Mouse (Mus musculus): ENCODE data around the gene Hspbap1. TPM values are rescaled to one million over a fixed set of nuclear protein-coding genes. Genes with fewer than 3 reads are reported as not detected.

Gene Hspbap1
- polyA plus RNA-seq, 1 experiment from 2014 or later, result 29.9 TPM

GRCm38 (mm10) chr16:35768469-35768784 is 1.7 kb upstream of the Hspbap1 start:
- Histone ChIP-seq H3K27ac (peak overlapping the region; percentile 89), H3K36me3 (replicated peaks) (peaks cover 9% of the 10 kb centered on the region), H3K9me3 (no peaks in the 10 kb centered on the region), H3K4me3 (peak overlapping the region; percentile 94), H3K4me1 (peaks cover 42% of the 10 kb centered on the region), H3K27me3 (ENCODE audit: poor library complexity, severe bottlenecking) (no peaks in the 10 kb centered on the region; the same call in 1 of the 2 replicates)
- no peak for DNase-seq (ENCODE audit: extremely low spot score, low spot score)
- 24% methylated on average over 6 of the region's 6 CpGs for WGBS

DNA sequence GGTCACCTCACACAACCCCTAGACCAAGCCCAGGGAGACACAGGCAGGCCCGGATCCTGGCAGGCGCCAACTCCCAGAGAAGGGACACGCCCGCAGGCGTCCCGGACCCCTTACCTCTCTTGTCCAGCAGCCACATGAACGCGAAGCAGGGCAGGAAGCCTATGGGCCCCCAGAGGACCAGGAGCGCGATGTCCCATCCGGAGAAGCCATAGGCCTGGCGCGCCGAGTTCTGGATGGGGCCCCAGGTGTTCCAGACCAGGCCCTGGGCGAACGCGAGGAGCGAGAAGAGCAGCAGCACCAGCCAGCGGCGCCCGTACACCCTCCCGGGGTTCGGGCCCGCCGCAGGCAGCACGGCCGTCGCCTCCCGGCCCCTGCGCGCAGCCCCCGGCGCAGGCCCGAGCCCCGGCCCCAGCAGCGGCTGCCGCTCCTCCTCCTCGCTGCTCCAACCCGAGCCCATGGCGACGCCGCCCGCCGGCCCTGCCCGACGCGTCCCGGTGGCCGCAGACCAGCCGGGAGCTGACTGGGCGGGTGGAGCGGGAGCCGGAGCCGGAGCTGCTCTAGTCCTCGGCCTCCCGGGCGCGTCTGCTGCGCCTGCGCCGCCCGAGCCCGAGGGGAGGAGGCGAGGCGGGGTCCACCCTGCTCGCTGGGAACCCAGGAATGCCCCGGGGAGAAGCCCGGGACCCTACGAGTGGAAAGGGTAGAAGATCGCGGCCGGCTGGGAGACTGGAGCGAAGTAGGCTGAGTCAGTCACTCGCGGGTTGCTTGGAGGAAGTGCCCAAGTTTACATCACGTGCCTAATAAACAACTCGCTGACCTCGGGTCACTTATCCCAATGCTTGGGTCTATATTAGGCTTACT is 1.2 kb upstream of the Hspbap1 start, which contains the start of gene Dirc2:
TSS of gene Dirc2 (minus strand) at position 572 of the 858 bp plus-strand sequence.
- no peaks in the 10 kb centered on the region; the same call in 1 of the 2 replicates for H3K27me3 ChIP-seq (ENCODE audit: poor library complexity, severe bottlenecking)
- peaks cover 9% of the 10 kb centered on the region for H3K36me3 ChIP-seq (replicated peaks)
- peak; percentile 75 for DNase-seq (ENCODE audit: extremely low spot score, low spot score)
- H3K9me3 ChIP-seq, result no peaks in the 10 kb centered on the region
- peak within 1 kb of the TSS; percentile 94 for H3K4me3 ChIP-seq
- H3K4me1 ChIP-seq, result peaks cover 42% of the 10 kb centered on the region
- WGBS, result under 1% methylated on average over 77 of the region's 78 CpGs
- H3K27ac ChIP-seq, result peak within 1 kb of the TSS; percentile 89

DNA sequence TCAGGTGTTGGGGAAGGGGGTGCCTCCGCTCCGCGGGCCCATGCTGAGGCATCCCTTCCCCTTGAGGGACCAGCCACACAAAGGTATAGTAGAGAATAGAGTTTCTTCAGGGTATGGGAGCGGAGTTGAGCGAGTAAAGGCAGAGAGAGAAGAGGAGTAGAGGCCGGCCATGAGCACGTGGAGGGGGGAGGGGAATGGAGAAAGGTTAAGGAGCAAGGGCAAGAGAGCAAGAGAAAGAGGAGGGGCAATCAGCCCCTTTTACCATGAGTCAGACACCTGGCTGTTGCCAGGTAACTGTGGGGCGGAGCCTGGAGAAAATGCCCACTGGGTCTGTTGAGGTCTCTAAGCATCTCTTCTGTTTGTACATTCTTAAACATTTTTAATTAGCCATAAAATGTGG is 966 bp downstream of the Hspbap1 start:
- no peak for DNase-seq (ENCODE audit: extremely low spot score, low spot score)
- 12% methylated on average over 8 of the region's 8 CpGs for WGBS

GRCm38 (mm10) chr16:35771606-35772005 is 1.4 kb downstream of the Hspbap1 start:
- Histone ChIP-seq H3K9me3 (no peaks in the 10 kb centered on the region), H3K27me3 (ENCODE audit: poor library complexity, severe bottlenecking) (no peaks in the 10 kb centered on the region; the same call in 1 of the 2 replicates), H3K27ac (no peak overlapping the region), H3K36me3 (replicated peaks) (peaks cover 9% of the 10 kb centered on the region), H3K4me1 (peaks cover 42% of the 10 kb centered on the region), H3K4me3 (peak overlapping the region; percentile 94)
- DNase-seq (ENCODE audit: extremely low spot score, low spot score), result no peak
- 82% methylated on average over 5 of the region's 5 CpGs for WGBS

More for the DNA sequence above, 966 bp downstream of the Hspbap1 start:
- Histone ChIP-seq H3K27me3 (ENCODE audit: poor library complexity, severe bottlenecking) (no peaks in the 10 kb centered on the region; the same call in 1 of the 2 replicates), H3K9me3 (no peaks in the 10 kb centered on the region), H3K4me1 (peaks cover 42% of the 10 kb centered on the region), H3K27ac (no peak overlapping the region), H3K4me3 (peak overlapping the region; percentile 94), H3K36me3 (replicated peaks) (peaks cover 9% of the 10 kb centered on the region)

DNA sequence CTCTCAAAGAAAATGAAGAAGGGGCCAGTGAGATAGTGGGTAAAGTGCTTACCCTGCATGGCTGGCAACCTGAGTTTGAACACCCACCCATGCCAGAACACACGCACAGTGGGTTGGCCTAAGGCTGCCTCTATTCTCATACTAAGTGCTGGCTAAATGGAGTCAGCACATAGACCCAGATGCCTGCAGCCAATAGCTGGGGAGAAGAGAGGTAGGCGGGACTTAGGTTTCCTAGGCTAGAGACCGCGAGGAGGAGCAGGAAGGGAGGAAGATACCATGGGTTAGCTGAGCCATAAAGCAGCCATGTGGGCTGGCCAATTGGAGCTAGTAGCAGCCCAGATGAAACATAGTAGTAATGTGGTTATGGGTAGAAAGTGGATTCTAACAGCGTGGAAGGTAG is 2.4 kb downstream of the Hspbap1 start:
- Histone ChIP-seq H3K4me1 (peaks cover 39% of the 10 kb centered on the region), H3K27me3 (ENCODE audit: poor library complexity, severe bottlenecking) (no peaks in the 10 kb centered on the region; the same call in 1 of the 2 replicates), H3K27ac (no peak overlapping the region), H3K36me3 (replicated peaks) (peaks cover 9% of the 10 kb centered on the region), H3K9me3 (no peaks in the 10 kb centered on the region), H3K4me3 (no peak overlapping the region)
- 91% methylated on average over 5 of the region's 5 CpGs for WGBS
- DNase-seq (ENCODE audit: extremely low spot score, low spot score), result no peak

- H3K9me3 ChIP-seq, result no peaks in the 10 kb centered on the region
- no peak for DNase-seq (ENCODE audit: extremely low spot score, low spot score)
- peaks cover 9% of the 10 kb centered on the region for H3K36me3 ChIP-seq (replicated peaks)
- no peak overlapping the region for H3K27ac ChIP-seq
- 90% methylated on average over 1 of the region's 1 CpGs for WGBS
- no peak overlapping the region for H3K4me3 ChIP-seq
- H3K4me1 ChIP-seq, result peaks cover 10% of the 10 kb centered on the region
- no peaks in the 10 kb centered on the region for H3K27me3 ChIP-seq (ENCODE audit: poor library complexity, severe bottlenecking)
These were observed 5.7 kb downstream of the Hspbap1 start for GRCm38 (mm10) chr16:35775835-35776234.

DNA sequence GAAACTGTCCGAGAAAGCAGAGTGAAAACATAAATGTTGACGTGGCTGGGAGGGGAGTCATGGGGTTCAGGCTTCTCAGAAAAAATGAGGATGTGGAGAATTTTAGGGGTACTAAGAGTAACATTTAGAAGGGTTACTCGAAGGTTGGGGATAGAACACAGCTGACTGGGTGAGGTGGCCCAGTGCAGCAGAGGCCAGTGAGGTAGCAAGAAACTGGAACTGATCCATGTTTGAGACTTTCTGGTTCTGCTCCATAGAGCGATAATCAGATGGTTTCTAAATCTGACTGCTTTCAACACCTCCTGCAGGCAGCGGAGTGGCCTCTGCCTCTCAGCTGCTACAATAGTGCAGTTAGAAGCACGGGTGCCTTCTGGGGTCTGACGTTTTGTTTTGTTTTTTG is 6.6 kb downstream of the Hspbap1 start:
- no peaks in the 10 kb centered on the region for H3K9me3 ChIP-seq
- H3K27ac ChIP-seq, result no peak overlapping the region
- no peak overlapping the region for H3K4me3 ChIP-seq
- no peak for DNase-seq (ENCODE audit: extremely low spot score, low spot score)
- 89% methylated on average over 7 of the region's 7 CpGs for WGBS
- H3K4me1 ChIP-seq, result peaks cover under 1% of the 10 kb centered on the region
- no peaks in the 10 kb centered on the region for H3K27me3 ChIP-seq (ENCODE audit: poor library complexity, severe bottlenecking)
- H3K36me3 ChIP-seq (replicated peaks), result peaks cover 9% of the 10 kb centered on the region

GRCm38 (mm10) chr16:35777768-35778167 is 7.6 kb downstream of the Hspbap1 start:
- H3K4me3 ChIP-seq, result no peak overlapping the region
- no peak for DNase-seq (ENCODE audit: extremely low spot score, low spot score)
- peaks cover under 1% of the 10 kb centered on the region for H3K36me3 ChIP-seq (replicated peaks)
- H3K9me3 ChIP-seq, result no peaks in the 10 kb centered on the region
- H3K27ac ChIP-seq, result no peak overlapping the region
- 94% methylated on average over 4 of the region's 4 CpGs for WGBS
- no peaks in the 10 kb centered on the region for H3K4me1 ChIP-seq
- no peaks in the 10 kb centered on the region for H3K27me3 ChIP-seq (ENCODE audit: poor library complexity, severe bottlenecking)

DNA sequence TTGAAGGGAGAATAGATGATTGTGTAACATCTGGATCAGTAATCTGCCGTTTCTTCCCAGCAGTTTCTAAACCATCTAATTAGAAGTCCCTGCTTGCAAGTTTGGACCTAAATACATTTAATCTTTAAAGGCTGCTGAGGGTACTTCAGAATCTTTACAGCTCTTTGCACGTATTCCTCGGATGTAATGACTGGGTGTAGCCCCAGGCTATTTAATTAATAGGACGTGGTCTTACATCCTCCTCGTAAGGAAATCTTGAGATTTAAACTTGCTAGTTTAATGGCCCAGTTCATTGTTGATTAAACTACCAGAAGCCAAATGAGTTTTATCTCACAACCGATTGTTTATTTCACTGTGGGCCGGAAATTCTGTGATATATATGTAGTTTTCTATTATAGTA is 9.5 kb downstream of the Hspbap1 start:
- Histone ChIP-seq H3K27ac (no peak overlapping the region), H3K9me3 (no peaks in the 10 kb centered on the region), H3K4me3 (no peak overlapping the region), H3K4me1 (no peaks in the 10 kb centered on the region), H3K27me3 (ENCODE audit: poor library complexity, severe bottlenecking) (no peaks in the 10 kb centered on the region), H3K36me3 (replicated peaks) (no peaks in the 10 kb centered on the region)
- WGBS, result 80% methylated on average over 7 of the region's 7 CpGs
- DNase-seq (ENCODE audit: extremely low spot score, low spot score), result no peak

- H3K4me3 ChIP-seq, result no peak overlapping the region
- no peaks in the 10 kb centered on the region for H3K4me1 ChIP-seq
- no peak overlapping the region for H3K27ac ChIP-seq
- DNase-seq (ENCODE audit: extremely low spot score, low spot score), result no peak
- no peaks in the 10 kb centered on the region for H3K27me3 ChIP-seq (ENCODE audit: poor library complexity, severe bottlenecking)
- WGBS, result 94% methylated on average over 9 of the region's 9 CpGs
- H3K36me3 ChIP-seq (replicated peaks), result no peaks in the 10 kb centered on the region
- H3K9me3 ChIP-seq, result no peaks in the 10 kb centered on the region
These were observed 10.9 kb downstream of the Hspbap1 start for GRCm38 (mm10) chr16:35781096-35781495.

DNA sequence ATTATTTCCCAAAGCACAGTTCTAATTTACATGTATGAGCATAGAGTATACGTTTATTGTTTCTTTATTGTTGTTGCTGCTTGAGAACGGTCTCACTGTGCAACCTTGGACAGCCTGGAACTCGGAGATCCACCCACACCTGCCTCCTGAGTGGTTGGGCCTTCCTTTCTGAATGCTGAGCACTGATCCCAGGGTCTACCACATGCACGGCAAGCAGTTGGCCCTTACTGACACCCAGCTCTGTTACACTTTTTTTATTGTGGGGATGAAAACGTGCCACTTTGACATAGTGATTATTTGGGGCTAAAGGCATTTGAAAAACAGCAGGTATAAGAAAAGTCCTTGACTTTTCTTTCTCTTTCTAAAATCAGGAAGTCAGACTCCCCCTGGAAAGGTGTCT is 11.5 kb downstream of the Hspbap1 start:
- H3K4me1 ChIP-seq, result no peaks in the 10 kb centered on the region
- H3K27me3 ChIP-seq (ENCODE audit: poor library complexity, severe bottlenecking), result no peaks in the 10 kb centered on the region
- no peaks in the 10 kb centered on the region for H3K9me3 ChIP-seq
- 88% methylated on average over 5 of the region's 5 CpGs for WGBS
- no peak overlapping the region for H3K4me3 ChIP-seq
- no peaks in the 10 kb centered on the region for H3K36me3 ChIP-seq (replicated peaks)
- no peak for DNase-seq (ENCODE audit: extremely low spot score, low spot score)
- no peak overlapping the region for H3K27ac ChIP-seq

DNA sequence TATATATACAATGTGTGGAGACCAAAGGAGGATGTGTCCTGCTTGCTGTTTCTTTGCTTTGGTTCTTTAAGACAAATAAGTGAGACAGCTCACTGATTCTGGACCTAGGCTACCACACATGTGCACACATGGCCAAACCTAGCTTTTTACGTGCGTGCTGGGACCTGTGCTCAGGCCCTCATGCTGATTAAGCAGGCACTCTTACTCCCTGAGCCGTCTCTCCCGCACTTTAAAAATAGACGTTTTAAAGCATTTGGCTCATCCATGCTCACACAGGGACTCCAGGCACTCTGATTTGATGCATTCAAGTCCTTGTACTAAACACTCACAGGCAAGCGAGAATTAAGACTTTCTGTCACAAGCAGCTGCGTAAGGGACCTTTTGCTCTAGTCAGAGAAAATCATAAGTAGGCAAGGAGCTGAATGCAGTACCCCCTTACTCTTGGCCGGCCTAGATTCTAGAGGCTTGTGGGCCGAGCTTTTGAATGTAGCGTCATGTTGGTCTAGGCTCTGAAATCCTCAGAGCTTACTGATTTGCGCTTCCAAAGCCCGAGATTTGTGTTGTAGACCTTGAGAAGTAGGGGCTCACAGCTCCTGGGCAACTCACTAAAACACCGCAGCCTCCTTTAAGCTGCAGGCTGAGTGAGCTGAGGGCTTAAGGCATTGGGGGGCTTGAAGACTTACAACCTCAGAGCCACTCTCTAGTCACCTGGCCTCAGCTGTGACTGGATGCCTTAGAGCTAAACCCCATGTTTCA is 12.5 kb downstream of the Hspbap1 start:
- Histone ChIP-seq H3K36me3 (replicated peaks) (peaks cover 5% of the 10 kb centered on the region), H3K27me3 (ENCODE audit: poor library complexity, severe bottlenecking) (no peaks in the 10 kb centered on the region), H3K27ac (no peak overlapping the region), H3K4me1 (peaks cover 7% of the 10 kb centered on the region), H3K9me3 (no peaks in the 10 kb centered on the region), H3K4me3 (no peak overlapping the region)
- no peak for DNase-seq (ENCODE audit: extremely low spot score, low spot score)
- 92% methylated on average over 13 of the region's 13 CpGs for WGBS

- no peak overlapping the region for H3K27ac ChIP-seq
- WGBS, result 86% methylated on average over 3 of the region's 3 CpGs
- H3K4me3 ChIP-seq, result no peak overlapping the region
- no peaks in the 10 kb centered on the region for H3K9me3 ChIP-seq
- H3K4me1 ChIP-seq, result peaks cover 10% of the 10 kb centered on the region
- H3K27me3 ChIP-seq (ENCODE audit: poor library complexity, severe bottlenecking), result no peaks in the 10 kb centered on the region
- peaks cover 10% of the 10 kb centered on the region for H3K36me3 ChIP-seq (replicated peaks)
- no peak for DNase-seq (ENCODE audit: extremely low spot score, low spot score)
These were observed 13.0 kb downstream of the Hspbap1 start for GRCm38 (mm10) chr16:35783207-35783573.
